Mouse (Mus musculus): ENCODE results near the gene Sgpl1.

Gene Sgpl1

DNA sequence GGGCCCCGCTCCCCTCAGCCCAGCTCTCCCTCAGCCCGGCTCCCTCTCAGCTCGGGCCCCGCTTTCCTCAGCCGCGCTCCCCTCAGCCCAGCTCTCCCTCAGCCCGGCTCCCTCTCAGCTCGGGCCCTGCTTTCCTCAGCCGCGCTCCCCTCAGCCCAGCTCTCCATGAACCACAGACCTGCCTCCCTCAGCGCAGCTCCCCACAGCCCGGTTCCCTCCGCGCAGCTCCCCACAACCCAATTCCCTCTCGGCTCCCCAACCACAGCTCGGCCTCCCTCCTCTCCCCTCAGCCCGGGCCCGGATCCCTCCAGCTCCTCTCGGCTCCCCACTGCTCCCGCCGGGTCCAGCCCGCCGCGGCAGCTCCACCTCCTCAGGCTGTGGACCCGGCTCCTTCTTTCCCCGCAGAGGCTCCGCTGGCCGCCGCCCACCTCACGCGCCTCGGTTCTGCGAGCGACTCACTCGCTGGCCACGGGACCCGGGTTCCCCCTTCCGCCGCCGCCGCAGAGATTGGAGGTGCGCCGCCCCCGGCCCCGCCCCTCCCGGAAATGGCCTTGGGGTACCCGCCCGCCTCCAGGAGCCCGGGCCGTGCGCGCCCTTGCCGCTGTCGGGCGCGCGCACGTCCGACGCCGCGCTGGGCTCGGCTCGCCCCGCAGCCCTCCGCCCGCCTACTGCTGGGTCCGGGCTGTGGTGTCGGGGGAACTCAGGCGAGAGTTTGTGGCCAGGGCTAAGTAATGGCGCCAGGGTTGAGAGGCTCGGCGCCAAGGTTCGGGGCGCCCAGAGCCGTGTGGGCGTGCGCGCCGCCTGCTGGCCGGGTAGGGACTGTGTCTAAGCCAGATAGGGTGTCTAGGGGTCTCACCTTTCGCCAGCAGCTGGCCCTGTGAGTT is at the start of gene Sgpl1:
Gene Sgpl1 (minus strand): TSS at position 547 of the 884 bp plus-strand sequence.
- DNase-seq: peak; percentile 95 to 97

DNA sequence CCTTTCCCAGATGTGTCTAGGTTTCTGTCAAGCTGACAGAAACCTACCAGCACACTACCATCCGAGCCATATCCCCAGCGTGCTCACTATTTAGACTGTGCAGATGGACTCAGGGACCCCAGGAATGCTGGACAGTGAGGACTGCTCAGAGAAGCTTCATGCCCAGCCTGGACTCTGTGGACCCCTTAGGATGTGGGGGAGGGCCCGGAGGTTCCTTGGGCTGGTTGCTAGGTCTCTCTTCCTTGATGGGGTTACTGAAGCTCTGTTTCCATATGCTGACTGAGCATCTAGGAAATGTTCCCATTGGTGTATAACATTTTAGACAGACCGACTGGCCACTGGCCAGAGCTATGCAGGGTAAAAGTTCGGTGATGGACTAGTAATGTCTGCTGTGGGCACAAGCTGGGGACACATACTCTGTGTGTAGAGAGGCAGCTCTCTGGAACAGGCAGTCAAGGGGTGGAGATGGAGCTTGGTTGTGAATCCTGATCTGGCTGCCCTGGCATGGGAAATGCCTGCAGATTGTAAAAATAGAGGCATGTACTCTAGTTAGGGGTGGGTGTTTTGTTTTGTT is 48.3 kb upstream of the Sgpl1 start:
- DNase-seq: peak; percentile 18 to 20

DNA sequence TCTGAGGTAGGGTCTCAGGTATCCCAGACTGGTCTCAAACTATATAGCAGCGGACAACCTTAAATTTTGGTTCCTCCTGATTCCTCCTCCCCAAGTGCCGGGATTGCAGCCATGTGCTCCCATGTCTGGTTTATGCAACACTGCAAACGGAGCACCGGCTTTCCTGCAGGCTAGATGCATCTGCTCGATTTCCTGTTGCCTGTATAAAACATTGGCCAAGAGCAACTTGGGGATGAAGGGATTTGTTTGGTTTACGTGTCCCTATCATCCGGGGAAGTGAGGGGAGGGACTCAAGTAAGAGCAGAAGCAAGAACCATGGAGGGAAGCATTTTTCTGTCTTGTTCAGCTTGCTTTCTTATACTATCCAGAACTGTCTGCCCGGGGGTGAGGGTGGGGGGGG is 47.7 kb upstream of the Sgpl1 start:
- no peak for DNase-seq

DNA sequence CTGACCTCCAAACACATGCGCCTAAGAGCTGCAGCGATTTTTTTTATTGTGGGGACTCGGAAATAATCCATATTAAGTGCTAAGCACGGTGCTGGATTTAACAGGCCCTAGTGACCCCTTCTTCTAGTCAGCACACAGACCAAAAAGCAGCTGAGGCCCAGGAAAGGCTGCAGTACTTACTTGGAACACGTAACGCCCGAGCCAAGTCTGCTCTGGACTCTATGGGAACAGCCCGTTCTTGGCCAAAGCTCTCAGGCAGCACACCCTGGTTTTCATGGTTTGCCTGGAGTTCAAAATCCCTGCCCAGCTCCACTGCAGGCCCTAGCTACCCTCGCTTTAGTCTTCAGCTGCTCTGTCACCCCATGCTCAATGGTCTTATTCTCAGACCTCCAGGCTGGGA is 47.1 kb upstream of the Sgpl1 start:
- no peak for DNase-seq

DNA sequence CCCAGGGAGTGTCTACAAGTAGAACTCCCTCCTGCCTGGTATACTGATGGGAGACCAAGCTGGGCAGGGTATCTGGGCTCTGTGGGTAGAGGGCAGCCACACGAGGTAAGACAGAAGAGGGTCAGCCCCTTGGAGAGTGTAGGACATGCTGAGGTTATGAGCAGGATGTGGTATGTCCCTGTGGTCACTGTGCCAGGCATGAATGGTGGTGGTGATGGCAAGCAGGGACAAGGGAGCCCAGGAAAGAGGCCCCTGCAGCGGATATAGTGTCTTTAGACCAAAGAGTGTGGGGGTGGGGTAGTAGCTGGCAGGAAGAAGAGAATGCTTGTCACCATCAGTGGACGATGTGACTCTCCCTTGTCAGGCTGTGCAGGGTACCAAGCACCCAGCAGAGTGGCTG is 40.5 kb upstream of the Sgpl1 start:
- no peak for DNase-seq

DNA sequence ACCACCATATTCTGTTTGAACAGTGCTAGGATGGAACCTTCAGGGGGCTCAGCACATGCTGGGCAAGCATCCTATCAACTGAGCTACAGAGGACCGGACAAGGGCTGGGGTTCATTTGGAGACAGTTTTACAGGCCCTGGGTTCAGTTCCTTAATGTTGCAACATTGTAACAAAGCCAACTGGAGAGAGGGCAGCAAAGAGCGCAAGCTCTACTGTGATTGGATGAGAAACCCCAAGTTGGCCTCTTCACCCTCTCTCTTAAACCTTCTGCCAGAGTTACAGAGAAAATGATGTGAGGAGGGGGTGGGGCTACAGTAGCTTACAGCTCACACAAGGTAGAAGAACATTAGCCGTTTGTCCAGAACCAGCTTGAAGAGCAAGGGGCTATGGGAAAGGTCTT is 39.5 kb upstream of the Sgpl1 start:
- no peak for DNase-seq

DNA sequence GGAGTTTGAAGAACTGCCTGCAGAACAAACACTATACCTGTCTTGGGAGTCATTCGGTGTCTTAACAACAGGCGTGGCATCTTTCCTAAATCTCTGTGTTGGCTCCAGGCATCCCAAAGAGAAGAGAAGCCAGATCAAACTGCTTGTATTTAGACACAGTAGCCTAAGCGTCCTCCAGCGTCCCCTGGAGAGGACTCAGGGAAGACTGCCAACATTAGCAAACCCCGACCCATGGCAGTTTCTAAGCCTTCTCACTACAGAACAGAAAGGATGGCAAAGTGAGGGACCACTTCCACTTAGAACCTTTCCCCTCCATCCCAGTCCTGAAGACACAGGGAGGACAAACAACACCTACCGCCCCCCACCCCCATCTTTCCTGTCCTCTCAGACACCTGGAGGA is 32.4 kb upstream of the Sgpl1 start:
- no peak for DNase-seq

DNA sequence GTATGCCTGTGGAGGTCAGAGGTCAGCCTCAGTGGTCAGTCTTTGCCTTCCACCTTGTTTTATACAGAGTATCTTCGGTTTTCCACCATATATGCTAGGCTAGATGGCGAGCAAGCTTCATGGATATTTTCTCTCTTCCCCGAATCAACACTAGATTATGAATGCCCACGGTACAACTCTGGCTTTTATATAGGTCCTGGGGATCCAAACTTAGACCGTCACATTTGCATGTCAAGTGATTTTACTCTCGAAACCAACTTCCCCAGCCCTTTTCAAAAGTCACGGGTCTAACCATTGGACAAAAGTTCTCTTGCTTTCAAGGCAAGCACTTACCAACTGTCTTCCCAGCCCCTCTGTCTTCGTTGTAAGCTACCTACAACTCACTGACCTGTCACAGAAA is 31.2 kb upstream of the Sgpl1 start:
- no peak for DNase-seq

DNA sequence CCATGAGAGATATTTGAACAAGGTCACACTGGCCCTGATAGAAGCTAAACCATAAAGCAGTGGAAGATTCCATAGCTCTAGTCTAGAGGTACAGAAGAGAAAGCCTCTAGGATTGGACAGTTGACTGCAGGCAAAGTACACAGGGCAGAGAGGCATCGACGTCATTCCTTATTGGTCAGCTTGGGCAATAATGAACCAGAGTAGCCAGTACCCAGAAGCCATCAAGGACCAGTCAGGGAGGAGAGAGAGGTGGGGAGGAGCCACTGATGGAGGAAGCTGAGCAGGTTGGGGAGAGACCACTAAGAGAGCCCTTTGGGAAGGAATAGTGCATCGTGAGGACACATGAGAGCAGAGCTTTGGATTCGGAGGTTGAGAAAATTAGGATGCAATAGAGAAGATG is 30.2 kb upstream of the Sgpl1 start:
- DNase-seq: no peak

DNA sequence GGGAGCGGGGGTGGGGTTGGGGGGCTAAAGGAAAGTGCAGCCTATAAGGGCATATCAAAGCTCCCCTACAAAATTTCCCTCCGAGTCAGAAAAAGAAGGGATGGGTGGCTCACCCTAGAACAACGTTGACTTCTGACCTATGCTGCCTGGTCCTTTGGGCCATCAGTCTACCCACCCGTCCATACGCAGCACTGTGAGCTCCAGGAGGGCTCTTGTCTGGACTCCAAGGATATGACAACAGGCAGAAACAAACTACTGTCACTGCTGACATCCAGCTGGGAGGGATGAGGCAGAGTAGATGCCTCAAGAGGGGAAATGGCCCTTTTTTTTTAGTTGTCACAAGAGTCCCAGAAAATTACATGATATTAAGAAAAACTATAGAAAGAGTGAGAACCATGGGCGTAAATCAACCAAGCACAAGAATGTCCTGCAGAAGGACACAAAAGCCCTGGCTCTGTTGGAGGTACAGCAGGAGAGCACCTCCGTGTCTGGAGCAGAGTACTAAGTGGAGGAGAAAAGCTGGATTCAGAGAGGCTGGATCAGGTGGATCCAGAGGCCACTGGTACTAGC is 28.8 kb upstream of the Sgpl1 start:
- no peak for DNase-seq

DNA sequence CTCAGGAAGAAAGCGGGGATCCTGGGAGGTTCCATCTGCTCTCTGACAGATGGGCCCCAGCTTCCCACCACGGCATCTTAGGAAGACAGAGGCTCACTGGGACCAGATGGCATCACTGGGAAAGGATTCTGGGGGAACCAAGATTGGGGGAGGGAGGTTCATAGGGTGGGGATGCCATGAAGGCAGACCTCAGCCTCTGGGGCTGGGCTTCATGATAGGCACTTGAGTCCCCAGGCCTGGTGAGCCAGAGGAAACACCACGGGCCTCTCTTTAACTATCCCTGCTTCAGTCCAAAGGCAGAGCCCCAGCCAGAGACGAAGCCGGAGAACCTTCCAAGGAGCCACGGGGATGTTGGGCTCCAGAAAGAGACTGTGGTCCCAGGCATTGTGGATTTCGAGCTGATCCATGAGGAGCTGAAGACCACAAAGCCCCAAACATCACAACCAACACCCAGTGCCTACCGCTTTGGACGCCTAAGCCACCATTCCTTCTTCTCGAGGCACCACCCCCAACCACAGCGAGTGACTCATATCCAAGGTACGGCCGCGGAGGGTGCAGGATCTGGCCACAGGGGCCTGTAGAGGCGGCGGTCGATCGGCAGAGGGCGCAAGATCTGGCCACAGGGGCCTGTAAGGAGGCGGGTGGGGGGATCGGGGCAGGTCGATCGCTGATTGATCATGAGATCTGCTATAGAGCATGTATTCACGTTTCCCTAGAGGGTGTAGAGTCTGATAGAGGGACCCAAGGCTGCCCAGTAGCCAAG is 28.1 kb upstream of the Sgpl1 start:
- DNase-seq: peak in 1 of 2 experiments; percentile 34

DNA sequence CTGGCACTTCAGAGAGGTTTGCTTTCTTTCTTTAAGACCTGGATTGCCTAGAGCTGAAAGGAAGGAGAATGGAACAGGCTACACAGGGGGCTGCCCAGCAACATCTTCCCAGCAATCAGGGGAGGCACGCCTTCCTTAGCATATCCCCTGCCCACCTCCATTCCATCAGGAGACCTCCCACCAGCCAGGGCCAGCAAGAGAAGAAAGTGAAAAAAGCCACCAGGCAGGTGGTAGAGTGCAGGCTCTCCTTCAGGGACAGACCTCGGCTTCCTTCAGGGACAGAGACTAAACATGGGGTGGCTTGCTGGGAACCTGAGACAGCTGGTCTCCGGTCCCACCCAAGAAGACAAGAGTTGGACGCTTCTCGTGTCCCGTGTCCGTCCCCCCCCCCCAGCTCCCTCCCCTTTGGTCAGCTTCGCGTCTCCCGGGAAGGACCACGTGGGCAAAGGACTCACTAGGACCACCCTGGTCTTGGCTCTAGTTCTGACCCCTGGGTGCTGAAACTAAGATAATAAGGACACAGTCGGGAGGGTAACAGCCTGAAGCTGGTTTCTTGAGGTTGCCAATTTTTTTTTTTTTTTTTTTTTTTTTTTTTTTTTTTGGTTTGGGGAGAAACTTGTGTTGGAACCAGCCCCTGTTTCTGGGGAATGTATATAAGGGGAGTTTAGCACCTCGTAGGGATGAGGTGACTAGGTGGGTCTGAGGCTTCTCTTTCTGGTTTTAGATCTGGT is 27.4 kb upstream of the Sgpl1 start:
- DNase-seq: no peak

DNA sequence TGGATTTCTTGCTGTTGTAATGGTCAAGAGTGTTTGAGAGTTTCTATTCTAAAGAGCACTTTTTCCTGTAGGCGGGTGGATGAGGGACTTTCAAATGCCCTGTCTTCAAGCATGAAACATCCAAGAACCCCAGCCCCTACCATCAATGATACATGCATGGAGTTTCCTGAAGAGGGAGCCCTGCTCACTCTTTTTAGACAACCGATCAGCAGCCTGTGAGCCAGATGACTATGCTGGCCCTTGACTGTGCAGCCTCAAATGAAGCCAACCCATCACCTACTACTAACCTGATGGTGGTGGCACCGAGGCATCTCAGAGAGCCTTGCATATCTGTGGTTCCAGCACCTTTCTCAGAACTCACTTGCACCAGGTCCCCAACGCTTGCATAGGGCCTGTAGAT is 25.0 kb upstream of the Sgpl1 start:
- no peak for DNase-seq

DNA sequence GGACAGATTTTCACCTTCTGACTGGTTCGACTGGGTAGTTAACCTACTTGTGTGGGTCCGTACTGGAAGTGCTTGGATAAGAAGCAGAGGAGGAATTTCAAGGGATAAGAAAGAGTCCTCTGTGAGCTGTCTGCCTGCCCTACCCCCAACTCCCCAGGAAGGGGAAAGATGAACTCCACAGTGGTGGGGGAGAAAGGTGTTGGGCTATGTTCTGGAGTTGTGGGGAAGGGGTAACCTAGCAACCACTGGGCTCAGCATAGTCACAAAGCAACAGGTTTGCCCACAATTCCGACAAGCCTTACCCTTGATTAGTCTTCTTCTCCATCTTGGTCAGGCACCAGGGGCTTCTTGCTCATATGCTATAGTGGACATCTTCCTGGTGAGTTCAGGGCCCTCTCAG is 24.2 kb upstream of the Sgpl1 start, which contains the start of gene Tbata:
Gene Tbata (plus strand): TSS at position 301 of the 400 bp plus-strand sequence.
- DNase-seq: no peak

DNA sequence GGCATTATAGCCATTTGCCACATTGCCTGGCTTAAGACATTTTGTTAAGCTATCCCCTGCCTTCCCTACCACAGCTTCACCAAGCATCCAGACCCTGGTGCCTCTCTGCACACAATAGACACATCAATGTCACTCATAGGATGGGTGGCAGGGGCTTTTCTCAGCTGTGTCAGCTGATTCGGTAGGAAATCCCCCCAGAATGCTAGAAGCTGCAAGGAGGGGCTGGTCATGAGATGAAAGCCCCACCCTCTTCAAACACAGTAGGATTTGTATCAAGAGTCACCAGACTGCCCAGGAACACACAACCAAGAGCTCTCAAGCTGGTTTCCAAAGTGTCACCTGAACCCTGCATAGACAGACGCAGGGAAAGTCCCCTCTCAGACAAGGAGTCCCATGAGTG is 20.9 kb upstream of the Sgpl1 start:
- DNase-seq: no peak

DNA sequence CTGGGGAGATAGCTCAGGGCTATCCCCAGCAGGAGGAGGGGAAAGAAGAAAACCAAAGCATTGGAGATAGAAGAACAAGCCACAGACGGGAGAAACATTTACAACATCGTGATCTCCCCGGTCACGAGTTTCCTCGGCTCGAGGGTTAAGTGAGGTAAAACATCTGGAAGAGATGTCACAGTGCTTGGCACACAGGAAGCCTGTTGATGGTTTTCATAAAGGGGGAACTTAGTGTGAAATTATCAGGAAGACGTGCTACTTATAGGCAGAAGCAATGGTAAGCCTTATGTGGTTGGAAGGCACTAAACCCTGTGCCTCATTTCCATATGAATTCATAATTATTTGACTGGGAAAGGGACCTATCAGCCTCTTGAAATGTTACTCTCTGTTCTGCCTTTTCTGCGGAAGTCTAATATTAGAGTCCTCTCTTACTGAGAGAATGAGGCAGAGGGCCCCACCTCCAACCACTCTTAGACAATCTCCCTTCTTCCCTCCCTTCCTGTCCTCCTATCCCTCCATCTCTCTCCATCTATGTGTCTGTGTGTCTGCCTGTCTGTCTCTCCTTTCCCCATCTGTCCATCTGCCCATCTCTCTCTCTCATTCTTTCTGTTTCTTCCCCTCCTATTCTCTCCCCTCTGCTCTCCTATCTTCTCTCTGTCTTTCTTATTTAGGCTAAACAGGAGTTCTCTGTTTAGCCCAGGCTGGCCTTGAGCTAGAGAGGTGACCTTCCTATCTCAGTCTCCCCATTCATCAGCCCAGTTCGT is 20.0 kb upstream of the Sgpl1 start:
- no peak for DNase-seq

DNA sequence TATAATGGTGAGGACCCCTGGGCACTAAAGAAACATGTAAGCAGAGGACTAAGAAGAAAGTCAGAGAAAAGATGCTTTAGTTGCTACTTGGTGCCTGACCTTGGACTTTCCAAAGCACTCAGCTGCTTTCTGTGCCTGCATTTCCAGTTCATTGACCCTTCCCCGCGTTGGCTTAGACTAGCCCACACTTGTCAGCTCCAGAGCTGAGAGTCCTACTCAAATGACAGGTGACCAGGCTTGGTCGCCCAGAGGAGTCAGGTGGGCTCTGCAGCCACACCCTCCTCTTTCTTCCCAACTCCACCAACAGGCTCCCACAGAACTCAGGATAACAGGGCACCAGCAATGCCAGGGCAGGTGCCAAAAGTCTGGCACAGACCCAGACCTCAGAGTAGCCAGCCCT is 14.9 kb upstream of the Sgpl1 start:
- DNase-seq: no peak

DNA sequence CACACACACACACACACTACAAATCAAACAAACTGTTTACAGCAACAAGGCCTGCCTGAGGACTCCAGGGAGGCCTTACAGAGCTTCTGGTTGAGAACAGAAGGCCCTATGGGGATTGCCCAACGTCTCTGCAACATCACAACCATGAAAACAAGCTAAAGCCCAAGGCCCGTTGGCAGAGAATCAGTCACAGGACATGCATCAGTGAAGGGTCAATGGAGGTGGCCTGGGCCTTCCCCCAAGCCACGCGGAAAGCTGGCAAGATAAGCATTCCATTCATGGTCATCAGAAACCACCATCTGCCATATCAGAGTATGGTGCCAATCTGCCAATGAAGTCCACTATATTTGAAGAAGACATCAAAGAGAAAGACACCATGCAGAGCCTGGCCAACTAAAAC is 13.2 kb upstream of the Sgpl1 start:
- DNase-seq: no peak

DNA sequence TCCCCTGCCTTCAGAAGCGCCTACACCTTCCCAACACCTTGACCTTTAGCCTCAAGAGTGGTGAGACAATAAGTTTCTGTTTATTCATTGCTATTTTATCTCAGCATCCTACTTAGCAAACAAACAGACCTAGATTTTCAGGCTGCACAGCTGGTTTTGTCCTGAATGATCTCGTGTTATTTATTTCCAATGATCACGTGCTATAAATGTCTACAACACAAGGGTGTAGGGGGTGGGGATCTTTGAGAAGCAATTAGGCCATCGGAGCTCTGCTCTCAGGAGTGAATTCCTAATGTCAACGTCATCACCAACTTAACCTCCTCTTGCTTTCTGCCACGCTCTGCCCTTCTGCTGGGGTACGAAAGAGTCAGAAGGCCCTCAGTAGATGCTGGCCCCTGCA is 12.6 kb upstream of the Sgpl1 start:
- DNase-seq: no peak

DNA sequence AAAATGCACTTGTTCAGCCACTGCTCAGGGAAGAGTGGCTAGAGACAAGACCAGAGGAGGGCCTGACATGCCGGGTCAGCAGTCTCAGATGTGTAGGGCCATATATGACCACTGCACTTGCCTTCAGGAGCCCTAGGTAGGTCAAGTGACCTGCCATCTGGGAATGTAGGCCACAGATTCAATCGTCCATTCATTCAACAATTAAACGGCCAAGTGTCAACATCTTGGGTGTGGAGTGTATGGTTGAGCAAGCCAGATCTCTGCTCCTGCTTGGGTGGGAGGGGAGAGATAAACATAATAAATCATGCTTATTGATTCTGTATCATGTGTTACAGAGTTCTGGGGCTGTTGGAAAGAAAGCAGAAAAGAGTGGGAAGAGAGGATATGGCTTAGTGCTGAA is 11.1 kb upstream of the Sgpl1 start:
- no peak for DNase-seq

DNA sequence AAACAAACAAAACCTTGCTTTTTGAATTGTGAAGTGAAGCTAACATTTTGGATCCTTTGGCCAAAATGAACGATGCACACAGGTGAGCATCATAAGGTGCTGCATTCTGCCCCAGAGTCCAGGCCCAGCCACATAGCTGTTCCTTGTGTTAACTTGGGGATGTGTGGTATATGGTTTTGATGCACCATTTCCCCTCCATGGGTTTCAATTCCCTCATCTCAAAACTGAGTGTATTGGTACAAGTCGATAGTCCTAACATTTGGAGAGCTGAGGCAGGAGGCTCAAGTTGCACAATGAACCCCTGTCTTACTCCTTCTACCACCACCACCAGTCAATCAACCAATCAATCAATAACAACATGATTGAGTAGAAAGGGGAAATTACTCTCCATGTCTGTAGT is 8.9 kb upstream of the Sgpl1 start:
- no peak for DNase-seq

DNA sequence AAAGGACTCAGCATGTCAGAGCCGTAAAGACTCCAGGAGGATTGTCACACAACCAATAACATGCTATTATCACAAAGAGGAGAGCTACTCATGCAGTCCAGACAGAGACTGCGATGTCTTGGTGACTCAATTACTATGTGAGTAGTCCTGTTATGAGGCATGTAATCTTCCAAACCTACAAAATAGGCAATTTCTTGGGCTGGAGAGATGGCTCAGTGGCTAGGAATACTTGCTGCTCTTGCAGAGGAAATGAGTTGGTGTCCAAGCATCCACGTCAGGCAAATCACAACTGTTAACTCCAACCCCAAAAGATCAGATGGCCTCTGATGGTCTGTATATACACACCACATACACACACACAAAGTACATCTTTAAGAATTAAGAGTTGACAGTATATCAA is 8.1 kb upstream of the Sgpl1 start:
- DNase-seq: no peak
